Mouse (Mus musculus): Measurements from ENCODE around the gene Ccdc121. TPM values are rescaled to one million over a fixed set of nuclear protein-coding genes. Genes with fewer than 3 reads are reported as not detected.
"Not testable (repeated sequence)": the region's sequence is repeated elsewhere in the genome, so short reads cannot be mapped to it uniquely, and the experiment has no call there.

Ccdc121 gene
- polyA plus RNA-seq, 1 experiment from 2014 or later, result 1.2 TPM

- Histone ChIP-seq H3K9ac (no peak overlapping the region), H3K4me1 (peaks cover 32% of the 10 kb centered on the region), H3K4me2 (replicated peaks) (no peak overlapping the region), H3K27ac (replicated peaks) (no peak overlapping the region), H3K27me3 (no peaks in the 10 kb centered on the region), H3K36me3 (no peaks in the 10 kb centered on the region), H3K4me3 (replicated peaks) (no peak overlapping the region), H3K9me3 (replicated peaks) (no peaks in the 10 kb centered on the region)
- no peak for ATAC-seq (ENCODE audit: insufficient number of reproducible peaks, low FRiP score, low TSS enrichment, low read depth)
- whole genome bisulfite sequencing, result 95% methylated on average over 9 of the region's 9 CpGs
These were observed 26.6 kb upstream of the Ccdc121 start for GRCm38 (mm10) chr1:181537627-181538525.

GRCm38 (mm10) chr1:181535165-181535873 is 24.1 kb upstream of the Ccdc121 start:
- 25% methylated on average over 10 of the region's 10 CpGs for WGBS
- Histone ChIP-seq H3K27ac (replicated peaks) (peak overlapping the region; percentile 53; the same call in 1 of the 2 replicates), H3K9ac (no peak overlapping the region), H3K9me3 (replicated peaks) (no peaks in the 10 kb centered on the region), H3K27me3 (no peaks in the 10 kb centered on the region), H3K4me1 (peaks cover 27% of the 10 kb centered on the region), H3K4me3 (replicated peaks) (no peak overlapping the region), H3K36me3 (no peaks in the 10 kb centered on the region), H3K4me2 (replicated peaks) (no peak overlapping the region)
- peak; percentile 76 for ATAC-seq (ENCODE audit: insufficient number of reproducible peaks, low FRiP score, low TSS enrichment, low read depth)

- peak overlapping the region; percentile 70 for H3K27ac ChIP-seq (replicated peaks)
- 17% methylated on average over 4 of the region's 4 CpGs for WGBS
- no peak overlapping the region for H3K4me2 ChIP-seq (replicated peaks)
- no peak overlapping the region for H3K9ac ChIP-seq
- H3K27me3 ChIP-seq, result no peaks in the 10 kb centered on the region
- H3K4me3 ChIP-seq (replicated peaks), result no peak overlapping the region
- H3K4me1 ChIP-seq, result peaks cover 16% of the 10 kb centered on the region
- no peaks in the 10 kb centered on the region for H3K36me3 ChIP-seq
- ATAC-seq (ENCODE audit: insufficient number of reproducible peaks, low FRiP score, low TSS enrichment, low read depth), result peak; percentile 68
- H3K9me3 ChIP-seq (replicated peaks), result no peaks in the 10 kb centered on the region
These were observed 18.1 kb upstream of the Ccdc121 start for GRCm38 (mm10) chr1:181529368-181529767.

- Histone ChIP-seq H3K9me3 (replicated peaks) (no peaks in the 10 kb centered on the region), H3K4me1 (peaks cover 24% of the 10 kb centered on the region), H3K36me3 (no peaks in the 10 kb centered on the region), H3K4me3 (replicated peaks) (no peak overlapping the region), H3K27ac (replicated peaks) (no peak overlapping the region), H3K9ac (no peak overlapping the region), H3K4me2 (replicated peaks) (no peak overlapping the region), H3K27me3 (no peaks in the 10 kb centered on the region)
- ATAC-seq (ENCODE audit: insufficient number of reproducible peaks, low FRiP score, low TSS enrichment, low read depth), result no peak
- 46% methylated on average over 5 of the region's 5 CpGs for WGBS
These were observed 14.7 kb upstream of the Ccdc121 start for GRCm38 (mm10) chr1:181525996-181526395.

GRCm38 (mm10) chr1:181523831-181524230 is 12.6 kb upstream of the Ccdc121 start:
- Histone ChIP-seq H3K36me3 (no peaks in the 10 kb centered on the region), H3K4me3 (replicated peaks) (no peak overlapping the region), H3K27me3 (no peaks in the 10 kb centered on the region), H3K4me1 (peaks cover 18% of the 10 kb centered on the region), H3K27ac (replicated peaks) (no peak overlapping the region), H3K9ac (no peak overlapping the region), H3K4me2 (replicated peaks) (no peak overlapping the region), H3K9me3 (replicated peaks) (no peaks in the 10 kb centered on the region)
- WGBS, result 69% methylated on average over 5 of the region's 5 CpGs
- no peak for ATAC-seq (ENCODE audit: insufficient number of reproducible peaks, low FRiP score, low TSS enrichment, low read depth)

- 44% methylated on average over 11 of the region's 11 CpGs for WGBS
- Histone ChIP-seq H3K4me1 (peaks cover 8% of the 10 kb centered on the region; the same call in 1 of the 2 replicates), H3K27me3 (no peaks in the 10 kb centered on the region), H3K9ac (no peak overlapping the region), H3K9me3 (replicated peaks) (no peaks in the 10 kb centered on the region), H3K4me2 (replicated peaks) (no peak overlapping the region), H3K36me3 (no peaks in the 10 kb centered on the region), H3K4me3 (replicated peaks) (no peak overlapping the region), H3K27ac (replicated peaks) (no peak overlapping the region)
- peak; percentile 55 for ATAC-seq (ENCODE audit: insufficient number of reproducible peaks, low FRiP score, low TSS enrichment, low read depth)
These were observed 10.3 kb upstream of the Ccdc121 start for GRCm38 (mm10) chr1:181521401-181522091.

GRCm38 (mm10) chr1:181519137-181519536 is 7.9 kb upstream of the Ccdc121 start:
- no peak for ATAC-seq (ENCODE audit: insufficient number of reproducible peaks, low FRiP score, low TSS enrichment, low read depth)
- H3K27me3 ChIP-seq, result no peaks in the 10 kb centered on the region
- H3K9ac ChIP-seq, result no peak overlapping the region
- 73% methylated on average over 4 of the region's 4 CpGs for WGBS
- H3K4me3 ChIP-seq (replicated peaks), result no peak overlapping the region
- no peak overlapping the region for H3K27ac ChIP-seq (replicated peaks)
- peaks cover 8% of the 10 kb centered on the region; the same call in 1 of the 2 replicates for H3K4me1 ChIP-seq
- H3K9me3 ChIP-seq (replicated peaks), result no peaks in the 10 kb centered on the region
- H3K36me3 ChIP-seq, result no peaks in the 10 kb centered on the region
- H3K4me2 ChIP-seq (replicated peaks), result no peak overlapping the region

GRCm38 (mm10) chr1:181518046-181518445 is 6.8 kb upstream of the Ccdc121 start:
- H3K36me3 ChIP-seq, result no peaks in the 10 kb centered on the region
- H3K27me3 ChIP-seq, result no peaks in the 10 kb centered on the region
- no peak overlapping the region for H3K9ac ChIP-seq
- no peak overlapping the region for H3K4me3 ChIP-seq (replicated peaks)
- H3K4me1 ChIP-seq, result peaks cover 8% of the 10 kb centered on the region; the same call in 1 of the 2 replicates
- H3K9me3 ChIP-seq (replicated peaks), result no peaks in the 10 kb centered on the region
- H3K4me2 ChIP-seq (replicated peaks), result no peak overlapping the region
- ATAC-seq (ENCODE audit: insufficient number of reproducible peaks, low FRiP score, low TSS enrichment, low read depth), result no peak
- H3K27ac ChIP-seq (replicated peaks), result no peak overlapping the region
- 89% methylated on average over 9 of the region's 9 CpGs for WGBS

- Histone ChIP-seq H3K36me3 (no peaks in the 10 kb centered on the region), H3K4me3 (replicated peaks) (no peak overlapping the region), H3K9me3 (replicated peaks) (no peaks in the 10 kb centered on the region), H3K27me3 (no peaks in the 10 kb centered on the region), H3K4me2 (replicated peaks) (no peak overlapping the region), H3K27ac (replicated peaks) (no peak overlapping the region), H3K9ac (no peak overlapping the region), H3K4me1 (0 out of 2 replicates have a peak, but pooled peaks cover 3% of the 10 kb centered on the region)
- no peak for ATAC-seq (ENCODE audit: insufficient number of reproducible peaks, low FRiP score, low TSS enrichment, low read depth)
- WGBS, result 72% methylated on average over 15 of the region's 15 CpGs
These were observed 1.3 kb upstream of the Ccdc121 start for GRCm38 (mm10) chr1:181512430-181513129.

- not testable (repeated sequence) for H3K9me3 ChIP-seq (replicated peaks); H3K27me3 ChIP-seq; H3K4me1 ChIP-seq; H3K36me3 ChIP-seq; H3K27ac ChIP-seq (replicated peaks); ATAC-seq (ENCODE audit: insufficient number of reproducible peaks, low FRiP score, low TSS enrichment, low read depth); H3K4me2 ChIP-seq (replicated peaks); H3K9ac ChIP-seq; H3K4me3 ChIP-seq (replicated peaks)
- WGBS, result 69% methylated on average over 11 of the region's 11 CpGs
These were observed 396 bp downstream of the Ccdc121 start for GRCm38 (mm10) chr1:181510855-181511254.
